Mouse (Mus musculus): ENCODE measurements around the gene Gm5938.

Gene Gm5938

DNA sequence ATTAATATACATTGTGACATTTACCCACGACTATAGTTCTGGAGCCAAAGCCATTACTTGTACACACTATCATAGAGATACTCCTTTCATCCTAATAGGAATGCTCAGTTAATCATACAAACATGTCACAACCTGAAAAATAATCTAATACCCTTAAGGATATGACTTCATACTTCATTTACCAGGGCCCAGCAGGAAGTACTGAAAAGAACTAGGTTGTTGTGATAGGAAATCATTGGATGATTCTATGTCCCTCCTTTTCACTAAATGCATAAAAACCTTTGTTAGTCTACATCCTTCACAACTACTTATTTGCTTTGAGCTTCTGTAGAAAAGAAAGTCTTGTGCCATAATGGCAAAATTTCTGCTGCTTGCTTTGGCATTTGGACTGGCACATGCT is at the start of gene Gm5938:
Gene Gm5938, plus strand, starts transcription at position 301 of the 400 bp plus-strand sequence.
- no peak for DNase-seq (ENCODE audit: low spot score)

DNA sequence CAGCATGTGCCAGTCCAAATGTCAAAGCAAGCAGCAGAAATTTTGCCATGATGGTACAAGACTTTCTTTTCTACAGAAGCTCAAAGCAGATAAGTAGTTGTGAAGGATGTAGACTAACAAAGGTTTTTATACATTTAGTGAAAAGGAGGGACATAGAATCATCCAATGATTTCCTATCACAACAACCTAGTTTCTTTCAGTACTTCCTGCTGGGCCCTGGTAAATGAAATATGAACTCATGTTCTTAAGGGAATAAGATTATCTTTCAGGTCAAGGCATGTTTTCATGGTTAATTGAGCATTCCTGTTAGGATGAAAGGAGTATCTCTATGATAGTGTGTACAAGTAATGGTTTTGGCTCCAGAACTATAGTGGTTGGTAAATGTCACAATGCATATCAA is 34.0 kb upstream of the Gm5938 start, which contains the start of gene Obp1a:
Gene Obp1a, minus strand, starts transcription at position 101 of the 400 bp plus-strand sequence.
- DNase-seq (ENCODE audit: low spot score), result no peak
